Comparison of ENCODE assay signal across 28 mouse cellular contexts in genomic region chr5:144989061-144989405, GRCm38 (mm10). TPM values are rescaled to one million over a fixed set of nuclear protein-coding genes. Genes with fewer than 3 reads are reported as not detected.
A peak's percentile ranks its signal among the peaks of the same experiment; 100 is the strongest.
DNase-seq lines count a peak whose midpoint lies in the region; ATAC-seq and TF ChIP-seq lines count a peak whose summit lies in the region.
"Had no signal": no experiment of that assay in that cellular context is flagged by ENCODE, and none has a peak within 500 bp of the region (broad histone marks: within the 10 kb centered on the region; RNA-seq: fewer than 3 reads in every experiment).

No protein-coding gene starts in this region.

- H3K27me3 ChIP-seq in hindbrain, postnatal 0 days (ENCODE audit: insufficient read depth, low read length), result no peaks in the 10 kb centered on the region
- H3K27me3 ChIP-seq in hindbrain, embryonic 16.5 days (replicated peaks; ENCODE audit: control insufficient read depth, insufficient read depth, low read length), result no peaks in the 10 kb centered on the region
- H3K27me3 ChIP-seq in midbrain, embryonic 13.5 days, result no peaks in the 10 kb centered on the region
- H3K27me3 ChIP-seq in midbrain, embryonic 16.5 days (ENCODE audit: control insufficient read depth, insufficient read depth, low read depth, low read length), result no peaks in the 10 kb centered on the region
- H3K27me3 ChIP-seq: embryonic facial prominence, embryonic 13.5 days; forebrain, embryonic 12.5 days; heart, embryonic 15.5 days; limb, embryonic 12.5 days; liver, embryonic 12.5 days; neural tube, embryonic 13.5 days had no signal

- 85% methylated on average over 4 of the region's 4 CpGs for WGBS in hindbrain, postnatal 0 days
- 86% methylated on average over 4 of the region's 4 CpGs for WGBS in hindbrain, embryonic 16.5 days
- WGBS in midbrain, embryonic 13.5 days, result 86% methylated on average over 4 of the region's 4 CpGs
- 94% methylated on average over 4 of the region's 4 CpGs for WGBS in midbrain, embryonic 16.5 days

- ATAC-seq in hindbrain, postnatal 0 days, result no peak; the same call in 1 of the 2 replicates
- ATAC-seq in hindbrain, embryonic 16.5 days, result no peak
- ATAC-seq in midbrain, embryonic 13.5 days, result 0 out of 2 replicates have a peak, but pooled peaks have one; percentile 14
- ATAC-seq in midbrain, embryonic 16.5 days, result no peak
- ATAC-seq: liver, embryonic 12.5 days had no signal

- H3K4me3 ChIP-seq in hindbrain, postnatal 0 days (ENCODE audit: low read length), result no peak overlapping the region
- H3K4me3 ChIP-seq in hindbrain, embryonic 16.5 days (ENCODE audit: low read length), result no peak overlapping the region
- H3K4me3 ChIP-seq in midbrain, embryonic 13.5 days (replicated peaks), result no peak overlapping the region
- H3K4me3 ChIP-seq in midbrain, embryonic 16.5 days (ENCODE audit: low read depth, low read length), result no peak overlapping the region
- H3K4me3 ChIP-seq: embryonic facial prominence, embryonic 13.5 days; erythroblast, embryonic 14.5 days; forebrain, embryonic 12.5 days; heart, embryonic 15.5 days; limb, embryonic 12.5 days; liver, embryonic 12.5 days; neural tube, embryonic 13.5 days had no signal

- H3K36me3 ChIP-seq in hindbrain, postnatal 0 days (ENCODE audit: insufficient read depth, low read length), result no peaks in the 10 kb centered on the region
- no peaks in the 10 kb centered on the region for H3K36me3 ChIP-seq in hindbrain, embryonic 16.5 days (ENCODE audit: control insufficient read depth, insufficient read depth, low read length)
- no peaks in the 10 kb centered on the region for H3K36me3 ChIP-seq in midbrain, embryonic 13.5 days
- no peaks in the 10 kb centered on the region for H3K36me3 ChIP-seq in midbrain, embryonic 16.5 days (ENCODE audit: control insufficient read depth, insufficient read depth, low read length)
- H3K36me3 ChIP-seq: embryonic facial prominence, embryonic 13.5 days; forebrain, embryonic 12.5 days; heart, embryonic 15.5 days; limb, embryonic 12.5 days; liver, embryonic 12.5 days; neural tube, embryonic 13.5 days had no signal

- peak; percentile 28 for DNase-seq in embryo, embryonic 10 days (ENCODE audit: low spot score)
- DNase-seq in embryo, embryonic 9.5 days (ENCODE audit: extremely low spot score), result no peak
- DNase-seq in hindbrain, postnatal 0 days (ENCODE audit: low spot score), result peak; percentile 33
- peak; percentile 26 for DNase-seq in embryo, embryonic 11 days
- DNase-seq in adrenal gland, postnatal 25 days, result no peak
- DNase-seq: gastrocnemius, postnatal 25 days; thymus, postnatal 25 days had no signal

- no peaks in the 10 kb centered on the region for H3K4me1 ChIP-seq in hindbrain, postnatal 0 days (ENCODE audit: insufficient read depth, low read length)
- H3K4me1 ChIP-seq in hindbrain, embryonic 16.5 days (ENCODE audit: control insufficient read depth, insufficient read depth, low read depth, low read length), result no peaks in the 10 kb centered on the region
- H3K4me1 ChIP-seq in midbrain, embryonic 13.5 days (replicated peaks), result no peaks in the 10 kb centered on the region
- H3K4me1 ChIP-seq in midbrain, embryonic 16.5 days (ENCODE audit: control insufficient read depth, insufficient read depth, low read length), result no peaks in the 10 kb centered on the region
- H3K4me1 ChIP-seq: forebrain, embryonic 12.5 days; heart, embryonic 15.5 days; limb, embryonic 12.5 days; neural tube, embryonic 13.5 days had no signal

- no peak for TF ChIP-seq CTCF in hindbrain, postnatal 0 days (IDR thresholded peaks at IDR 0.05; ENCODE audit: low read depth)

- no peak overlapping the region for H3K9ac ChIP-seq in hindbrain, postnatal 0 days (replicated peaks; ENCODE audit: low read length)
- H3K9ac ChIP-seq in hindbrain, embryonic 16.5 days (ENCODE audit: low read depth, low read length), result no peak overlapping the region
- no peak overlapping the region for H3K9ac ChIP-seq in midbrain, embryonic 13.5 days (replicated peaks)
- H3K9ac ChIP-seq in midbrain, embryonic 16.5 days (ENCODE audit: low read depth, low read length), result no peak overlapping the region
- H3K9ac ChIP-seq: embryonic facial prominence, embryonic 13.5 days; forebrain, embryonic 12.5 days; heart, embryonic 15.5 days; limb, embryonic 12.5 days; liver, embryonic 12.5 days; neural tube, embryonic 13.5 days had no signal

- H3K9me3 ChIP-seq in hindbrain, postnatal 0 days (ENCODE audit: low read length), result no peaks in the 10 kb centered on the region
- no peaks in the 10 kb centered on the region for H3K9me3 ChIP-seq in hindbrain, embryonic 16.5 days (ENCODE audit: control insufficient read depth, low read length)
- H3K9me3 ChIP-seq in midbrain, embryonic 13.5 days, result peaks cover 3% of the 10 kb centered on the region; the same call in 1 of the 2 replicates
- no peaks in the 10 kb centered on the region for H3K9me3 ChIP-seq in midbrain, embryonic 16.5 days (replicated peaks; ENCODE audit: control insufficient read depth, low read length, poor library complexity, severe bottlenecking)
- H3K9me3 ChIP-seq: heart, embryonic 15.5 days; neural tube, embryonic 13.5 days had no signal

- H3K4me2 ChIP-seq in hindbrain, postnatal 0 days (ENCODE audit: low read depth, low read length), result no peak overlapping the region
- no peak overlapping the region for H3K4me2 ChIP-seq in hindbrain, embryonic 16.5 days (ENCODE audit: low read length)
- H3K4me2 ChIP-seq in midbrain, embryonic 13.5 days (replicated peaks), result no peak overlapping the region
- H3K4me2 ChIP-seq in midbrain, embryonic 16.5 days (ENCODE audit: low read length), result no peak overlapping the region
- H3K4me2 ChIP-seq: embryonic facial prominence, embryonic 13.5 days; forebrain, embryonic 12.5 days; heart, embryonic 15.5 days; limb, embryonic 12.5 days; liver, embryonic 12.5 days; neural tube, embryonic 13.5 days had no signal

- no peak overlapping the region for H3K27ac ChIP-seq in hindbrain, postnatal 0 days
- H3K27ac ChIP-seq in hindbrain, embryonic 16.5 days (ENCODE audit: low read depth, low read length), result no peak overlapping the region
- H3K27ac ChIP-seq in midbrain, embryonic 13.5 days, result no peak overlapping the region
- H3K27ac ChIP-seq in midbrain, embryonic 16.5 days (ENCODE audit: low read length), result no peak overlapping the region
- H3K27ac ChIP-seq: embryonic facial prominence, embryonic 13.5 days; forebrain, embryonic 12.5 days; heart, embryonic 15.5 days; limb, embryonic 12.5 days; liver, embryonic 12.5 days; neural tube, embryonic 13.5 days had no signal

RNA-seq across cellular contexts. Expression of gene Smurf1, which starts 23.4 kb away (rescaled TPM):
- total RNA-seq in hindbrain, postnatal 0 days (2014; rRNA removed), result 57.9 and 58.1 TPM in 2 replicates
- polyA plus RNA-seq in hindbrain, postnatal 0 days (2015; fragmentation: Nextera tagmentation; extraction: Ambion mirVana), result 19.5 and 22.6 TPM in 2 replicates
- polyA plus RNA-seq in hindbrain, embryonic 16.5 days (2015; fragmentation: Nextera tagmentation; extraction: Ambion mirVana), result 14.9 and 30.0 TPM in 2 replicates
- polyA plus RNA-seq in midbrain, embryonic 13.5 days (2015; fragmentation: Nextera tagmentation; extraction: Ambion mirVana), result 26.9 and 32.2 TPM in 2 replicates
- polyA plus RNA-seq in midbrain, embryonic 16.5 days (2015; fragmentation: Nextera tagmentation; extraction: Ambion mirVana), result 32.3 and 34.1 TPM in 2 replicates
- 18.8 and 24.7 TPM in 2 replicates for total RNA-seq in adrenal gland, postnatal 25 days (2021)

RNA-seq across cellular contexts. Expression of gene Gm4871, which starts 43.5 kb away (rescaled TPM):
- not detected in 2 replicates for total RNA-seq in hindbrain, postnatal 0 days (2014; rRNA removed)
- polyA plus RNA-seq in hindbrain, postnatal 0 days (2015; fragmentation: Nextera tagmentation; extraction: Ambion mirVana), result not detected in 2 replicates
- not detected in 2 replicates for polyA plus RNA-seq in hindbrain, embryonic 16.5 days (2015; fragmentation: Nextera tagmentation; extraction: Ambion mirVana)
- polyA plus RNA-seq in midbrain, embryonic 13.5 days (2015; fragmentation: Nextera tagmentation; extraction: Ambion mirVana), result not detected in 2 replicates
- polyA plus RNA-seq in midbrain, embryonic 16.5 days (2015; fragmentation: Nextera tagmentation; extraction: Ambion mirVana), result not detected in 2 replicates
- total RNA-seq in adrenal gland, postnatal 25 days (2021), result not detected in 2 replicates
- total RNA-seq: adrenal gland, adult 2 months; gastrocnemius, postnatal 25 days; heart, adult 8-10 months; heart, postnatal 4 days; layer of hippocampus, adult 8-10 months; layer of hippocampus, postnatal 36 days; left cerebral cortex, postnatal 10 days; megakaryocyte-erythroid progenitor cell, adult 5-6 weeks had no signal
- polyA plus RNA-seq: adrenal gland, adult 2 months; embryonic facial prominence, embryonic 13.5 days; erythroblast, embryonic 14.5 days; forebrain, embryonic 12.5 days; heart, embryonic 15.5 days; intestine, embryonic 16.5 days; kidney, embryonic 14.5 days; limb, embryonic 12.5 days; liver, embryonic 12.5 days; neural tube, embryonic 13.5 days; spleen, adult 2 months; stomach, embryonic 14.5 days had no signal

RNA-seq across cellular contexts. Expression of gene 1700018F24Rik, which starts 53.8 kb away (rescaled TPM):
- not detected in 2 replicates for total RNA-seq in hindbrain, postnatal 0 days (2014; rRNA removed)
- polyA plus RNA-seq in hindbrain, postnatal 0 days (2015; fragmentation: Nextera tagmentation; extraction: Ambion mirVana), result not detected in 2 replicates
- not detected in 2 replicates for polyA plus RNA-seq in hindbrain, embryonic 16.5 days (2015; fragmentation: Nextera tagmentation; extraction: Ambion mirVana)
- not detected in 2 replicates for polyA plus RNA-seq in midbrain, embryonic 13.5 days (2015; fragmentation: Nextera tagmentation; extraction: Ambion mirVana)
- polyA plus RNA-seq in midbrain, embryonic 16.5 days (2015; fragmentation: Nextera tagmentation; extraction: Ambion mirVana), result not detected in 2 replicates
- total RNA-seq in adrenal gland, postnatal 25 days (2021), result not detected in 2 replicates
- total RNA-seq: adrenal gland, adult 2 months; gastrocnemius, postnatal 25 days; heart, adult 8-10 months; heart, postnatal 4 days; layer of hippocampus, adult 8-10 months; layer of hippocampus, postnatal 36 days; left cerebral cortex, postnatal 10 days; megakaryocyte-erythroid progenitor cell, adult 5-6 weeks had no signal
- polyA plus RNA-seq: adrenal gland, adult 2 months; embryonic facial prominence, embryonic 13.5 days; erythroblast, embryonic 14.5 days; forebrain, embryonic 12.5 days; heart, embryonic 15.5 days; intestine, embryonic 16.5 days; kidney, embryonic 14.5 days; limb, embryonic 12.5 days; liver, embryonic 12.5 days; neural tube, embryonic 13.5 days; spleen, adult 2 months; stomach, embryonic 14.5 days had no signal

Comparison
In these comparisons a context has a peak if more than half of its experiments do, and no peak if none do; other contexts are left out.
1. DNase-seq: peak in embryo, embryonic 10 days (single experiment), hindbrain, postnatal 0 days (single experiment) and embryo, embryonic 11 days (single experiment); none in embryo, embryonic 9.5 days (single experiment) and adrenal gland, postnatal 25 days (single experiment).